Mouse (Mus musculus): ENCODE data around the gene Adam8. TPM values are rescaled to one million over a fixed set of nuclear protein-coding genes. Genes with fewer than 3 reads are reported as not detected.

Adam8 gene
- polyA plus RNA-seq, 1 experiment from 2014 or later: 2.0 TPM

- DNase-seq (no peak), ATAC-seq (ENCODE audit: insufficient read depth) (no peak)
- no peak for TF ChIP-seq CTCF (IDR thresholded peaks at IDR 0.05; ENCODE audit: low read depth)
- Histone ChIP-seq H3K4me2 (no peak overlapping the region), H3K9me3 (ENCODE audit: low read depth, low read length) (no peaks in the 10 kb centered on the region), H3K27ac (ENCODE audit: low read depth) (no peak overlapping the region), H3K27me3 (ENCODE audit: insufficient read depth, low read length) (peaks cover 10% of the 10 kb centered on the region), H3K9ac (no peak overlapping the region), H3K36me3 (ENCODE audit: insufficient read depth) (no peaks in the 10 kb centered on the region), H3K4me3 (ENCODE audit: low read depth, low read length) (no peak overlapping the region), H3K4me1 (ENCODE audit: insufficient read depth) (no peaks in the 10 kb centered on the region)
- 67% methylated on average over 3 of the region's 3 CpGs for WGBS
These were observed 55.2 kb downstream of the Adam8 start for GRCm38 (mm10) chr7:139937138-139937537.

- TF ChIP-seq CTCF (IDR thresholded peaks at IDR 0.05; ENCODE audit: low read depth): no peak
- DNase-seq (no peak), ATAC-seq (ENCODE audit: insufficient read depth) (no peak)
- Histone ChIP-seq H3K27ac (ENCODE audit: low read depth) (no peak overlapping the region), H3K36me3 (ENCODE audit: insufficient read depth) (no peaks in the 10 kb centered on the region), H3K4me2 (no peak overlapping the region), H3K9ac (no peak overlapping the region), H3K4me3 (ENCODE audit: low read depth, low read length) (no peak overlapping the region), H3K4me1 (ENCODE audit: insufficient read depth) (no peaks in the 10 kb centered on the region), H3K27me3 (ENCODE audit: insufficient read depth, low read length) (peaks cover 6% of the 10 kb centered on the region), H3K9me3 (ENCODE audit: low read depth, low read length) (no peaks in the 10 kb centered on the region)
- WGBS: 77% methylated on average over 10 of the region's 10 CpGs
These were observed 55.7 kb downstream of the Adam8 start for GRCm38 (mm10) chr7:139936705-139937104.

GRCm38 (mm10) chr7:139930732-139931131 lies 61.6 kb downstream of the Adam8 start:
- DNase-seq: peak; percentile 64

More at GRCm38 (mm10) chr7:139930732-139931131, 61.6 kb downstream of the Adam8 start:
- Histone ChIP-seq H3K4me2 (no peak overlapping the region), H3K9ac (no peak overlapping the region), H3K27me3 (ENCODE audit: insufficient read depth, low read length) (no peaks in the 10 kb centered on the region), H3K4me3 (ENCODE audit: low read depth, low read length) (no peak overlapping the region), H3K9me3 (ENCODE audit: low read depth, low read length) (no peaks in the 10 kb centered on the region), H3K36me3 (ENCODE audit: insufficient read depth) (no peaks in the 10 kb centered on the region), H3K4me1 (ENCODE audit: insufficient read depth) (no peaks in the 10 kb centered on the region), H3K27ac (ENCODE audit: low read depth) (no peak overlapping the region)
- TF ChIP-seq CTCF (IDR thresholded peaks at IDR 0.05; ENCODE audit: low read depth): peak; percentile 78
- peak; percentile 47; the same call in 1 of the 2 replicates for ATAC-seq (ENCODE audit: insufficient read depth)
- WGBS: 18% methylated on average over 11 of the region's 11 CpGs

MicroRNAs encoded within 50 kb of the gene (microRNA counts, 519-probe panel; counts per million panel counts)
- 2,140 counts per million, percentile 28 among the panel's probes with 10 or more counts for microRNA mmu-miR-202-3p
- microRNA mmu-miR-202-5p: 2,521 counts per million, percentile 45 among the panel's probes with 10 or more counts

Small RNAs within 50 kb of the gene (microRNA-seq; reads per million reads assigned to microRNA genes)
- gene Mir202 (ENCODE audit: borderline number of aligned reads) (not detected), gene Mir7062 (ENCODE audit: borderline number of aligned reads) (not detected), gene mmu-mir-7686 (ENCODE audit: borderline number of aligned reads) (not detected)

Other genes with a start within 250 kb of the Adam8 start
- gene Adgra1, start 158.4 kb downstream of the Adam8 start, polyA plus RNA-seq (2014; fragmentation: Nextera tagmentation; extraction: Ambion mirVana): not detected in 2 replicates
- 0.45 and 0.53 TPM in 2 replicates for gene Kndc1, start 97.9 kb downstream of the Adam8 start, polyA plus RNA-seq (2014; fragmentation: Nextera tagmentation; extraction: Ambion mirVana)
- 0.14 TPM in 1 of 2 replicates, not detected in the other for gene Utf1, start 48.8 kb downstream of the Adam8 start, polyA plus RNA-seq (2014; fragmentation: Nextera tagmentation; extraction: Ambion mirVana)
- 0.30 and 0.37 TPM in 2 replicates for gene 6430531B16Rik, start 13.8 kb downstream of the Adam8 start, polyA plus RNA-seq (2014; fragmentation: Nextera tagmentation; extraction: Ambion mirVana)
- 39.1 and 39.5 TPM in 2 replicates for gene Zfp511, start 43.8 kb upstream of the Adam8 start, polyA plus RNA-seq (2014; fragmentation: Nextera tagmentation; extraction: Ambion mirVana)
- 63.0 and 65.8 TPM in 2 replicates for gene Tubgcp2, start 44.1 kb upstream of the Adam8 start, polyA plus RNA-seq (2014; fragmentation: Nextera tagmentation; extraction: Ambion mirVana)
- not detected in 2 replicates for gene Msx3, start 56.5 kb upstream of the Adam8 start, polyA plus RNA-seq (2014; fragmentation: Nextera tagmentation; extraction: Ambion mirVana)
- 0.46 TPM in 1 of 2 replicates, not detected in the other for gene Caly, start 90.0 kb upstream of the Adam8 start, polyA plus RNA-seq (2014; fragmentation: Nextera tagmentation; extraction: Ambion mirVana)
- gene Prap1, start 100.8 kb upstream of the Adam8 start, polyA plus RNA-seq (2014; fragmentation: Nextera tagmentation; extraction: Ambion mirVana): 0.43 TPM in 1 of 2 replicates, not detected in the other
- gene Fuom, start 109.9 kb upstream of the Adam8 start, polyA plus RNA-seq (2014; fragmentation: Nextera tagmentation; extraction: Ambion mirVana): 10.5 and 16.5 TPM in 2 replicates
- gene Paox, start 123.2 kb upstream of the Adam8 start, polyA plus RNA-seq (2014; fragmentation: Nextera tagmentation; extraction: Ambion mirVana): 21.3 and 24.8 TPM in 2 replicates
- gene Echs1, start 123.9 kb upstream of the Adam8 start, polyA plus RNA-seq (2014; fragmentation: Nextera tagmentation; extraction: Ambion mirVana): 148 and 164 TPM in 2 replicates
- 24.8 and 28.4 TPM in 2 replicates for gene Mtg1, start 145.0 kb upstream of the Adam8 start, polyA plus RNA-seq (2014; fragmentation: Nextera tagmentation; extraction: Ambion mirVana)
- gene Sprn, start 162.3 kb upstream of the Adam8 start, polyA plus RNA-seq (2014; fragmentation: Nextera tagmentation; extraction: Ambion mirVana): 0.12 and 0.20 TPM in 2 replicates
- not detected in 2 replicates for gene Olfr522, start 172.2 kb upstream of the Adam8 start, polyA plus RNA-seq (2014; fragmentation: Nextera tagmentation; extraction: Ambion mirVana)
- gene Olfr523, start 180.7 kb upstream of the Adam8 start, polyA plus RNA-seq (2014; fragmentation: Nextera tagmentation; extraction: Ambion mirVana): not detected in 2 replicates
- gene Olfr524, start 213.4 kb upstream of the Adam8 start, polyA plus RNA-seq (2014; fragmentation: Nextera tagmentation; extraction: Ambion mirVana): not detected in 2 replicates
- not detected in 2 replicates for gene Cd163l1, start 225.7 kb upstream of the Adam8 start, polyA plus RNA-seq (2014; fragmentation: Nextera tagmentation; extraction: Ambion mirVana)